Mouse (Mus musculus) right cerebral cortex, postnatal 25 days (tissue): ENCODE results near the gene Olfr786.

Source experiments
- DNase-seq: peaks from one replicate; pipeline ENCODE4 v3.0.0; 2022

Gene Olfr786

DNA sequence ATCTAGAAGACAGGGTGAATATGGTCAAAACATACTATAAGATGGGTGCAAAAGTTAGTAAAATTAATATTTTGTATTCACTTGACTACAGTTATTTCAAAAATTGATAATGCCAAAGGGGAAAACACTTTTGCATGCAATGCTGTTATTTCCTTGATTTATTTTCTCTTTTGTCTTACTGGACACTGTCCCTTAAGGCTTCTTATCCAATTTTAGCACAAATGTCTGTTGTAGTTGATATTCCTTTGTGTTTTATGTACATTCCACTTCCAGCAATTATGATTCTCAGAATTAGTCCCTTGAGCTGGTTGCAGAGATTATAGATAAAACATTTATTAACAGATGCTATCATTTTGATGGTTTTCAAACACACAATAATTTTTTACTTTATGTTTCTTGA lies at the start of gene Olfr786:
Gene Olfr786, plus strand, starts transcription at position 301 of the 400 bp plus-strand sequence.
- DNase-seq, result no peak

DNA sequence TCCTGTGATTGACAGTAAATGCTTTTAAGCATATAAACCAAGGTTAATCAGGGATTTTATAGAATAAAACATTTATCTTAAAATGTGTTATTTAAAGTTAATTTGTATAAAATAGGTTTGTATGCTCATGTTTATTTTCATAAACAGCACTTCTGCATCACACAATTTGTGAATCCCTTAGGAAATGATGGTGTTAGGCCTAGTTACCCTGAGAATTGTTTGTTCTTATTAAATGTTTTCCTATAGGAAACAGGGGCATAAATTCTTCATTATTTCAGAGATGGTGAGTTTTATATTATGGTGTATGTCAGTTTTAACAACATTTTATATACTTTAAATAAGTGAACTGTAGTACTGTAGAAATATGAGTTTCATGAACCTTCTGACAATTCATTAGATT lies 43.3 kb upstream of the Olfr786 start, which contains the start of gene Olfr784:
Gene Olfr784, plus strand, starts transcription at position 301 of the 400 bp plus-strand sequence.
- no peak for DNase-seq

DNA sequence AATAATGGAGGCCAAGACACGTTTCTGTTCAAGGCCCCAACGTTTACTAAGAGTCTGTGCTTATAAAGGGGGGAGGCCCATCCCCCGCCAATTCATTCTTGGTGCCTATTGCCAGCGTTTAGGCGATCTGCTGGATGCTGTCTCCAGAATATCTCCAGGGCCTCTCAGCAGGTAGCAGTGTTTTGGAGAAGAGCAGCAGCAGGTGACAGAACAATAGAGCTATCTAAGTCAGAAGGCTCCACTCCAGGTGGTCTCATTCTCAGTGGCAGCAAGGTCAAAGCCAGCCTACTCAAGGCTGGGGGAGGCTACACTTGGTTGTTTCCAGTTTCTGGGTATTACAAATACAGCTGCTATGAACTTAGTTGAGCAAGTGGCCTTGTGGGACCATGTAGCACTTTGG lies 26.2 kb upstream of the Olfr786 start:
- no peak for DNase-seq

DNA sequence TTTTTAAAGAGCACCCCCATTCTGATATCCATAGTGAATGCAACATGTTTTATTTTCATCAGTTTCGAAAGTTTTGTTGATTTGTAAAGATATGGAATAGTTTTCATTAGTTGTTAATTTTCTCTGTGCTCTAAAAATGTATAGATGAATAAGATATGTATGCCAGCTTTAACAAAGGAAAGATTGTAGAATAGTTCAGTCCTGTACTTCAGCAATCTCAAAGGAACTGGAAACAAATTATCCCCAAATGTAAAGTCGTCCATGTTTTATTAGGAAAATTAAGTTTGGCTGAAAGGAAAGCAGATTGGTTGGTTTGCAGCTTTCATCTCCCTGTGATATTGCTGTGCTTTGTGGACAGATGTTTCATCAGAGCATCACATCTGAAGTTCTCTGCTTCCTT lies 22.0 kb upstream of the Olfr786 start, which contains the start of gene Olfr785:
Gene Olfr785, plus strand, starts transcription at position 301 of the 400 bp plus-strand sequence.
- no peak for DNase-seq

DNA sequence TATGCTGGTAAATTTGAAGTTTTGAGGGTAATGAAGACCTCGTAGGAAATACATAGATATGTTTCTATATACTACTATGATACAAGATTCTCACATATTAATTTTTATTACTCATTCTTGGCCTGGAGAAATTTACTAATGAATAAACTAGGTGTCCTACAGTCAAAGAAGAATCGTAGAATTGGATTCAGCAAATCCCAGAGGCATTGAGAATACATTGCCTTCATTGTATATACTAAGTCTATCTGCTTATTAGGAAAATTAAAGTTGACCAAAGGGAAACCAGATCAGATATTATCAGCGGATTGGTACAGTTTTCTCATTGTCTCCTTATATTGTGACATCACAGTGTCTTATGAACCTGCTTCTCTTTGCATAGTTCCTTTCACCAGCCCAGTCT lies 34.5 kb downstream of the Olfr786 start, which contains the start of gene Olfr787:
Gene Olfr787, plus strand, starts transcription at position 301 of the 400 bp plus-strand sequence.
- DNase-seq, result no peak

DNA sequence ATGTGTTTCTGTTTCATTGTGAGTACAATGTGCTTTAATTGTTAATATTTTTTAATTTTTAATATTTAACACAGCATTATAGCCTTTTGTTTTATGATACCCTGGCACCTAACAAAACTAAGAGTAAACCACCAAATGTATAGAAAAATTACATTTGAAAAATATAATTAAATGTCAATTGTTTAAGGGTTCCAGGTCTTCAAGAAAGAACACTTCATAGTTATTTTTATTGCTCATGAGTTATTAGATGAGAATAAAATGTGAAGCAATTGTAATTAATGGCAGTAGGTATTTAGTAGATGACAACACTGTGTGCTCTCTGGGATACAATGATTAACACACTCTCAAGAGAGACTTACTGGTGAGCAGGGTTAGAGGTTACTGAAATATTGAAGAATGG lies 43.6 kb downstream of the Olfr786 start, which contains the start of gene Olfr788:
Gene Olfr788, plus strand, starts transcription at position 301 of the 400 bp plus-strand sequence.
- DNase-seq, result no peak

DNA sequence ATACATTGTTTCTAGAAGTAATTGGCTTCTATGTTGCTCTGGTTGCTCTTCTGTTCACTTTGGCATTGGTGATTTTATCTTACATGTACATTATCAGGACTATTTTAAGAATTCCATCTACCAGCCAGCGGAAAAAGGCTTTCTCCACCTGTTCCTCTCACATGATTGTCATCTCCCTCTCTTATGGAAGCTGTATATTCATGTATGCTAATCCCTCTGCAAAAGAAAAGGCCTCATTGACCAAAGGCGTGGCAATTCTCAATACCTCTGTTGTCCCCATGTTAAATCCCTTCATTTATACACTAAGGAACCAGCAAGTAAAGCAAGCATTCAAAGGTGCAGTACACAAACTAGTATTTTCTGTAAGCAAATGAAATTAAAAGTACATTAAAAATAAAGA lies 46.1 kb downstream of the Olfr786 start:
- DNase-seq, result no peak

DNA sequence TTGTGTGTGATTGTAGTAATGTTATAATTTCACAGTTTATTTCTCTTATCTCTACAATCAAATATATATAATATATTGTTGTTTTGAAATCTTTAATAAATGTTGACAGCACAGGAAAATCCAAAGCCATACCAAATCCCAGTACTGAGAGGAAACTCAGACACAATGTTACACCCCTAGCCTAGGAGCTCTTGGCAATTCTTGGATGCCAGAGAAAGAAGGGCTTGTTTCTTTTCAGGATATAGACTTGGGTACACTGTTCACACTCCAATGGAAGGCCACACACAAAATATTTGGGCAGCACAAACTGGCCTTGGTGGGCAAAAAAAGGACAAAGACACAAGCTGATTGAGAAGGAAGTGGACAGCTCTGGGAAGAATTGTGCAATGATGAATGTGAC lies 46.6 kb downstream of the Olfr786 start:
- DNase-seq, result no peak

DNA sequence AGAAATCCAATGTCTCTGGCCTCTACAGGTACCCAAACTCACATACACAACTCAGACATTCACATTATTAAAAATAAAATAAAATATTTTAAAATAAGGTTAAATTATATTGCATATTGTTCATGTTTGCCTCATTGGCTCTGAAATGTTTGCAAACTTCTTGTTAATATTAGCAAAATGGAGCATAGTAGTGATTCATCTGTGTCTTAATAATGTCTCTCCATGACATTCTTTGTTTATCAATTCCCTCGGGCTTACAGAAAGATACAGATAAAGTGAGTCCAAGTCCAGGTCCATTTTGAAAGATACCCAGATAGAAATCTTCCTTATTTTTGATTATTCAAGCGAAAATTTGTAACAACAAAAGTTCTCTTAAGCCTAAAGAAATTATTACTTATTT lies 57.3 kb downstream of the Olfr786 start, which contains the start of gene Olfr789:
Gene Olfr789, plus strand, starts transcription at position 301 of the 400 bp plus-strand sequence.
- DNase-seq, result no peak
